Mouse (Mus musculus): ENCODE results near the gene Tnf. TPM values are rescaled to one million over a fixed set of nuclear protein-coding genes. Genes with fewer than 3 reads are reported as not detected.

Tnf gene
- total RNA-seq, 2 experiments from 2014 or later: not detected

GRCm38 (mm10) chr17:35233114-35233980, 31.5 kb upstream of the Tnf start, which contains the start of gene Atp6v1g2:
TSS of gene Atp6v1g2 (plus strand) at chr17:35233660.
- no peak for DNase-seq (ENCODE audit: extremely low spot score in 1 of 2, low spot score in 2 of 2)
- intact Hi-C loops (cut with DNase I): loop anchor here (5.0 to 10.0 kb wide), 2 partner anchors 209 to 341 kb away; partner anchors contain the start of gene Sapcd1
- H3K27ac ChIP-seq: peak within 1 kb of the TSS; percentile 96
- TF ChIP-seq CTCF (IDR thresholded peaks at IDR 0.05): no peak
- H3K4me3 ChIP-seq: peak within 1 kb of the TSS; percentile 68

DNA sequence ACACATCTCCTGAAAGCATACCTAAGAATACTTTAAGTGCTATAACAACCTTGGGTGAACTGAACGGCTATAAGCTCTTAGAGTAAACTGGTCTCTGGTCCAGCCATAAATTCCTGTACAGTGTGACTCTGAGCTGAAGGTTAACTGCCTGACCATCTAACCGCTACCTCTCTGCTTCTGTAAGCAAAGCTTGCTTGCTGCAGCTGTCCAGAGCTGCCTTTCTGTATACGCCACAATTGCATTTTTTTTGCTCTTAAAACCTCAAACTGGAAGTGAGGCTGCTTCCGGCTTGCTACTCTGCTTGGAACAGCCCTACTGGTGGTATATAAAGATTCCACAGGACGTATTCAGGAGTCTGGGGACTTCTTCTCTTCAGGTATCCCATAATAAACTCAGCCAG, 30.9 kb upstream of the Tnf start:
- no peak for TF ChIP-seq CTCF (IDR thresholded peaks at IDR 0.05)
- DNase-seq (ENCODE audit: extremely low spot score in 1 of 2, low spot score in 2 of 2): no peak
- Histone ChIP-seq H3K4me3 (no peak overlapping the region), H3K27ac (peak overlapping the region; percentile 0; the same call in 1 of the 2 replicates)
- intact Hi-C loops (cut with DNase I): loop anchor here (1.0 to 10.0 kb wide), 4 partner anchors 54 to 340 kb away; partner anchors contain the start of gene Sapcd1

DNA sequence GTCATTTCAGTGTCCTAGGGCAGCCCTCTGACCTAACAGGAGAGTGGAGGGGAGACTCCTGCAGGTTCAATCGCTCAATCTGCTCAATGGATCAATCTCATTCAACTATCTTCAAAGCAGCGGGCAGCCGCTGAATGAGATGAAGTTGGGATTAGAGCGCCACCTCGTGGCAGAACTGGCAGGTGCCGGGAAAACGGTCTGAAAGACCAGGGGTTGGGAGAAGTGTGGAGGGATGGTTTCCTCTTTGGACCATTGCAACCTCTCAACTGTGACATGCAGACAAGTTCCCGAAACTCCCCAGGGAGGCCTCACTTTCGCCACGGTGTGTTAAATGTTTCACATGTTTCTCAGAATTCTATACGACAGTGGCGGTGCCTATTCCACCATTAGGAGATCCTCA, 30.2 kb upstream of the Tnf start:
- DNase-seq (ENCODE audit: extremely low spot score in 1 of 2, low spot score in 2 of 2): peak; percentile 79 to 87
- peak; percentile 92 for TF ChIP-seq CTCF (IDR thresholded peaks at IDR 0.05)
- no peak overlapping the region for H3K4me3 ChIP-seq
- intact Hi-C loops (cut with DNase I): loop anchor here (1.0 to 10.0 kb wide), 4 partner anchors 54 to 340 kb away; partner anchors contain the start of gene Sapcd1
- peak overlapping the region; percentile 0; the same call in 1 of the 2 replicates for H3K27ac ChIP-seq

- Histone ChIP-seq H3K4me3 (no peak overlapping the region), H3K27ac (no peak overlapping the region)
- TF ChIP-seq CTCF (IDR thresholded peaks at IDR 0.05): no peak
- no peak for DNase-seq (ENCODE audit: extremely low spot score in 1 of 2, low spot score in 2 of 2)
- intact Hi-C loops (cut with DNase I): loop anchor here (5.0 to 10.0 kb wide), 2 partner anchors 206 to 339 kb away; partner anchors contain the start of gene Sapcd1
Observed at GRCm38 (mm10) chr17:35231022-35231421, 29.2 kb upstream of the Tnf start.

DNA sequence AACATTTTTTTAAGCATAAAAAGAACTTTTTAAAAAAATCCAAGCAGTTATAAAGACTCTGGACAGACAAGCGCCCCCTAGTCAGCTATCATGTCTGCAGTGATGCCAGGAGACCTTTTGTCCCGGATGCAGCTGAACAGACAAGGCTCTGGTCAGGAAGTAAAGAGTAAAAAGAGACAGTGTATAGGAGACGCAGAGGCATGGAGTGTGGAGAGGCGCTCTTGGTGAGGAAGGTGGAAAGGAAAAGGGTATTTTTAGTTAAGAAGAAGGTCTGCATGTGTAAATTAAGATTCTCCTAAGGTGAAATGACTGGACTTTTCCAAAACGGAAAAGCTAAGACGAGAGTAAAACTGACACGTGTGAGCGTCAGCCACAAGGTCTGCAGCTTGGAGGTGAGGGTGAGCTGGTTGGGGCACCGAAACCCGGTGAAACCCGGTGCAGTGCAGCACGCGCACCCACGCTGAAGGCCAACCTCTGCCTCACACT, 24.8 kb upstream of the Tnf start:
- intact Hi-C loops (cut with DNase I): no loop called here
- no peak for TF ChIP-seq CTCF (IDR thresholded peaks at IDR 0.05)

GRCm38 (mm10) chr17:35225456-35225855, 23.6 kb upstream of the Tnf start:
- Histone ChIP-seq H3K27ac (no peak overlapping the region), H3K4me3 (no peak overlapping the region)
- intact Hi-C loops (cut with DNase I): no loop called here
- DNase-seq (ENCODE audit: extremely low spot score in 1 of 2, low spot score in 2 of 2): no peak
- no peak for TF ChIP-seq CTCF (IDR thresholded peaks at IDR 0.05)

More for the DNA sequence above, 24.8 kb upstream of the Tnf start:
- Histone ChIP-seq H3K4me3 (no peak overlapping the region), H3K27ac (no peak overlapping the region)
- no peak for DNase-seq (ENCODE audit: extremely low spot score in 1 of 2, low spot score in 2 of 2)

DNA sequence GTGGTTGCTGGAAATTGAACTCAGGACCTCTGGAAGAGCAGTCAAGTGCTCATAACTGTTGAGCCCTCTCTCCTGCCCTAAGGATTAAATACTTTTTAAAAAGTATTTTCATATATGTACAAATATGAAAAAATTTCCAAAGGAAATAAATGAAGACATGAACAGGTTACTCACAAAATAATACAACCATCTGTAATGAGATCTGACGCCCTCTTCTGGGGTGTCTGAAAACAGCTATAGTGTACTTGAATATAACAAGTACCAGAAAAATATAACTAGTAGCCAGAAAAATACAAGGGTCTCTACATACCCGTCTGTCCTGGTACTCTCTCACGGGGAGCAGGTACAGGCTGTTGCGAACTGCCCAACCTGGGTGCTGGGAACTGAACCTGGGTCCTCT, 22.8 kb upstream of the Tnf start:
- TF ChIP-seq CTCF (IDR thresholded peaks at IDR 0.05): no peak; the same call in 1 of the 2 replicates
- Histone ChIP-seq H3K27ac (no peak overlapping the region), H3K4me3 (no peak overlapping the region)
- intact Hi-C loops (cut with DNase I): no loop called here
- DNase-seq (ENCODE audit: extremely low spot score in 1 of 2, low spot score in 2 of 2): no peak

DNA sequence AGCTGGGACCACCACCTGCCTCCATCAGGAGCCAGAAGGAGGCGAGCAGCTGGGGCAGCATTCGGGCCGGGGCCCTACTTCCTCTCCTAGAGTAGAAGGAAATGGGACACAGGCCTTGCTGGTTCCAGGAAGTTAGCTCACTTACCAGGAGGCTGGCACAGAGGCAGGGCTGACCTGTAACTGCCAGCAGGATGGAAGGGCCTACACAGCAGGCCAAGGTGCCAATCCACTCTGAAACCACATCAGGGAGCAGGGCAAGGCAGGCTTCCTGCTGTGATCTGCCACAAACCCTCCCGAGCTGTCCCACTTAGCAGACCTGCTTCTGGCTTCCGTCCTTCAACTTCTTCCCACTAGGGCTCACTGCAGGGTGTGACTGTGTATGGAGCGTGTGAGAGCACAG, 20.5 kb upstream of the Tnf start:
- no peak for TF ChIP-seq CTCF (IDR thresholded peaks at IDR 0.05)
- Histone ChIP-seq H3K4me3 (no peak overlapping the region), H3K27ac (no peak overlapping the region)
- no peak for DNase-seq (ENCODE audit: extremely low spot score in 1 of 2, low spot score in 2 of 2)
- intact Hi-C loops (cut with DNase I): no loop called here

- Histone ChIP-seq H3K27ac (0 out of 2 replicates have a peak within 1 kb of the TSS, but pooled peaks have one; percentile 4), H3K4me3 (no peak within 1 kb of the TSS)
- intact Hi-C loops (cut with DNase I): no loop called here
- no peak for TF ChIP-seq CTCF (IDR thresholded peaks at IDR 0.05)
- DNase-seq (ENCODE audit: extremely low spot score in 1 of 2, low spot score in 2 of 2): no peak
Observed at GRCm38 (mm10) chr17:35220156-35220952, 18.5 kb upstream of the Tnf start, which contains the start of gene Gm16181. TSS of gene Gm16181 (plus strand) at chr17:35220834.

GRCm38 (mm10) chr17:35219601-35220041, 17.8 kb upstream of the Tnf start:
- 0 out of 2 replicates have a peak overlapping the region, but pooled peaks have one; percentile 4 for H3K27ac ChIP-seq
- DNase-seq (ENCODE audit: extremely low spot score in 1 of 2, low spot score in 2 of 2): no peak
- no peak for TF ChIP-seq CTCF (IDR thresholded peaks at IDR 0.05)
- no peak overlapping the region for H3K4me3 ChIP-seq
- intact Hi-C loops (cut with DNase I): no loop called here

DNA sequence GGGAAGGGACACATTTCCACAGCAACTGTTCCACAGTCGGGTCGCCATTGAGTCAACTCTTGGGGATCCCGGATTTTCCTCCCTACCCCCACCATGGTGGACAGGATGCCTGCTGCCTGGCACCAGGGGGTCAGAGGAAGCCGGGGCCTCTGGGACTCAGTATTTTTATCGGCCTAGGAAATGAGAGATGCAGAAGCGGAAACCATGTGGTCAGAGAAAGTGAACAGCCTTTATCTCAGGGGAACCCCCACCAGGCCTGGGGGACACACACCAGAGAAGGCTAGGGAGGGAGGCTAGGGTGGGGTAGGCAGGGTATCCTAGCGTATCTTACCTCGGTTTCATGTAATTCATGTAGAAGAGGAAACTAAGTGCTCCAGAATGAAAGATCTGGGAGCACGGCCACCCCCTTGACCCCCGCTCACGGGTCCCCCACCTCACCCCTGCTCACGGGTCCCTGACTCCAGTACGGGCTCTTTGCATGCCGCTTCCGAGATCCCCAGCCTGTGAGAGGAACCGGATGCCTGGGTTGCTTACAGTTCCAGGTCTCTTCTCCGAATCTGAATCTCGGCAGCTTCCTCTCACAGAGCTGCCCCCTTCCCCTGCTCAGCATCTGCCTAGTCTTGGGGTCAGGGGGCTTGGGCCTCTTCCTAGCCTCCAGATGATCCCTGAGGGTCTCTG, 16.8 kb upstream of the Tnf start:
- TF ChIP-seq CTCF (IDR thresholded peaks at IDR 0.05): no peak
- DNase-seq (ENCODE audit: extremely low spot score in 1 of 2, low spot score in 2 of 2): no peak
- no peak overlapping the region for H3K4me3 ChIP-seq
- H3K27ac ChIP-seq: peak overlapping the region; percentile 7; the same call in 1 of the 2 replicates
- intact Hi-C loops (cut with DNase I): no loop called here
